Mouse (Mus musculus): ENCODE results near the gene Crcp.

Gene Crcp

DNA sequence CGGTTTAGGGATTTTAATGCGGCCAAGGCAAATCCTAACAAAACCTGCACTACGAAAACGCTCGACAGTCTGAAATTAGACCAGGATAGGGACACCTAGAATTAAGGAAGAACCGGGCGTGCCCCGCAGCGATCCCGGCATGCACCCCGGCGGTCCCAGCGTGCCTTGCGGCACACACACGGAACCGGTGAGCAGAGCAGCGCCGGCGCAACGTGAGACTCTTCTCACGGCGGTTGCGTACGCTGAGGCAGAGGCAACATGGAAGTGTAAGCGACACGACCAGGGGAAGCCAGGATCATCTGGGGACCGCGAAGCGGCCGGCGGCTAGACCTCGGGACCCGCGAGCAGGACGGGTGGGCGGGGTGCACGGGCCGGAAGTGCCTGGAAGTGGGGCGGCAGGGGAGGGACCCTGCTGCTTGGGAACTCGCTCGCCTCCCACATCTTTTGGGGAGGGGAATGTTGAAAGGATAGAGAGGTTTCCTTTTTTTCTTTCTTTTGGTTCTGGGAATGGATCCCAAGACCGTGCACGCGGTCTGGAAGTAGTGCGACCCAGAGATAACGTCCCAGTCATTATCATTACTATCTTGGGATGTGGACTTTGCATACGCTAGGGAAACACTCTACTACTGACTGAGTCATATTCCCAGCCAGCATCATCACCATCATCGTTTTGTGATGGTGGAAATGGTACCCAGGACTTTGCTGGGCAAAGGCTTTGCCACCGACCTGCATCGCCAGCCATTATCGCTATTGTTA lies at the start of gene Crcp, which contains the start of gene Asl:
Crcp (plus strand) TSS at position 149 of the 756 bp plus-strand sequence.
Asl (minus strand) TSS at position 106 of the 756 bp plus-strand sequence.
- DNase-seq = peak; percentile 87 to 90

DNA sequence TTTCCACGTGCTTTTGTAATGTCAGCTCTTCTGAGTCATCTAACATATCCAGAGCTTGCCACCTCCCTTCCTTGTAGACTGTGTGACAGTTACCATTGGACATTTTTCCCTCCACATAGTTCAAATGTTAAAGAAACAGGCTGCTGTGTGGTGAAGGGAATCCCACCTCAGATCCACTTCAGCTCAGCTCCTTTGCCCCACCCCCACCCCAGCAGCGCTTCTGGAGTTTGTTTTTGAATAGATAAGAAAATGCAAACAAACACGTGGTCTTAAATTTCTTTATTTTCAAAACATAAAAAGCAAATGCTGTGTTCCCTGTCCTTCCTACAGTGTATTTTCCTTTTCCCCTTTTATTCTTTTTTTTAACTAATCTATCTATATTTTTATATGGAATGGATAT lies 48.9 kb upstream of the Crcp start:
- DNase-seq = no peak

DNA sequence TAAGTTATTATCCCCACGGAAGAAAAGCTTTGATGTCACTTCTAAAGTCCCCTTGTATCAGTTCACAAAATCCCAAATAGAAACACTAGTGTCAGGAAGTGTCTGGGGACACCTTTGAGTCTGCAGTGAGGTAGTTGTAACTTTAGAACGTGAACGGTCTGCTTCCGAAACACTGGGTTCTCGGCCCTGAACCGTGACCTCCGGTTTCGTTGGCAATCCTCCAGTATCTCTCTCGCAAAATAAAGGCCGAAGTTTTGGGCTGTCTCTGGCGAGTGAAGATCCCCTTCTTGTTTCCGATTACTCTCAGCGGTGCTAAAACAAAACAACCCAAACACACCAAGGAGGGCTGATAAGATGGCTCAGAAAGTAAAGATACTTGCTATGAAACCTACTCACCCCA lies 39.7 kb upstream of the Crcp start:
- no peak for DNase-seq

DNA sequence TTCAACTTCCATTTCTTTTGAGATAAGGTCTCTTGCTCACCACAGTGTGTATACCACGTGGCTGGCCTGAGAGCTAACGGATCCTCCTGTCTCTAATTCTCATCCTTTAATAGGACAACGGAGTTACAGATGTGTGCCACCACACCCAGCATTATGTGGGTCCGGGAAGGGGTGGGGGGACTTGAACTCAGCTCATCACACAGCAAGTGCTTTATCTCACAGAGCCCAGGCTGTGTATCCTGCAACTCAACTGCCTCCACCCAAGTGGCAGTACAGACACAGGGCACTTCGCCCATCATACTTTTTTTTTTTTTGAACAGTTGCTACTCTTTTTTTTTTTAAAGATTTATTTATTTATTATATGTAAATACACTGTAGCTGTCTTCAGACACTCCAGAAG lies 37.2 kb upstream of the Crcp start:
- no peak for DNase-seq

DNA sequence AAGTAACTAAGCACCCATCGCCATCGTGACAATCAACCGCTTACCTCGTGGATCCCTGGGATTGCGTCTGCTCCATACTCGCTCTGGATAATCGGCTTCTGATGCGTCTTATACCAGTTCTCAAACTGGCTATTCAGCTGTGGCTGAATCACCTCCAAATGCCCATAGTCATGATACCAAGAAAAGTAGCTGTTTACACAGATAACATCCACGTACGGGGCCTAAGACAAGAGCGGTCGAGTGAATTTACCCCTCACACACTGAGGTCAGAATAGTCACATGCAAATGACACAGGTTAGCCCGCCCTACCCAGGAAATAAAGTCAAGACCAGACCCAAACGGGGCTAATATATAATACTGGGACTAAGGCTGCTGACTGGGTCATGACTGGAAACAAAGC lies 35.7 kb upstream of the Crcp start:
- no peak for DNase-seq

DNA sequence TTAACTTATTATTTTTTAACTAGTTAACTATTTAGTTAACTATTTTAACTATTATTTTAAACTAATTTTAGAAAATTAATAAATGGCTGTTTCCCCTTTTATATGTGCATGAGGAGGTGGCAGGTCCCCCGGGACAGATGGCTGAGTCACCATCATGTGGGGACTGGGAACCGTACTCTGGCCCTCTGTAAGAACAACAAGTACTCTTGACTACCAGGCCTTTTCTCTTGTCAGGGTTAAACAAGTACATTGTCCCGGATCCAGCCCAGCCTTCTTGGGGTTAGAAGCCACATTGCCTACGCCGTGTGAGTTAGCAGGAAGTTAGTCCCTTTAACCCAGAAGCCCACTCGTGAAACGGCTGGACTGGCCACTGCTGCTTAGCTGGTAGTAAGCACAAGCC lies 34.1 kb upstream of the Crcp start:
- DNase-seq = no peak

DNA sequence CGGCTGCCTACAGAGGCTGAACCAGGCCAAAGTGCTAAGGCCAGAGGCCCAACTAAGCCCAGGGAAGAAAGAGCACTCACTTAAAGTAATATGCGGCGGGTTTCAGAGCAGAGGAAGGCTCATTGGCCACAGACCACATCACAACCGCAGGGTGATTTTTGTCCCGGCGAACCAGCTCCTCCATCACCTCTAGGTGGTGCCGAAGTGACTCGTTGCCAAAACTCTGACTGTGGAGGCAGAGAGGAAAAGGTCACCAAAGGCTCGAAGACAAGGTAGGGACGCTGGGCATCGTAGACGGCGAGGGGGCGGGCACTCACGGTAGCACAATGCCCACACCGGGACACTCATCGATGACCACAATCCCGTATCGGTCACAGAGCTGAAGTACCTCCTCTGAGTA lies 31.4 kb upstream of the Crcp start:
- no peak for DNase-seq

DNA sequence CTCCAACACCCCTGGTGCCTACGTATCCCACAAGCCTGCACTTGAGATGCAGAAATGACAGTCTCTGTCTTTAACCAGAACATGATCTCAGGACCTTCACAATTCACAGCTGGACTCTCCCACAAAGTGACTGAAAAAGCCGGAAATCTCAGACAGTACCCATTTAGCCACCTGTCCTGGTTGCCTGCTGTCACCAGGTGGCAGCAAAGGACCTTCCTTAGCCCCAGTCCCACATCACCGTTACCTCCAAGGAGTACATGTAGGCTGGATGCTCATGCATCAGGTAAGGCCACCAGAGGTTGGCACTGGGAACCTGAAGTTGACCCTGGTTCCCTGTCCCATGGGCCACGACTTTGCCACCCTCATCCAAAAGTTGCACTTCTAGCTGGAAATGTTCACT lies 30.0 kb upstream of the Crcp start:
- DNase-seq = peak; percentile 50 to 72

DNA sequence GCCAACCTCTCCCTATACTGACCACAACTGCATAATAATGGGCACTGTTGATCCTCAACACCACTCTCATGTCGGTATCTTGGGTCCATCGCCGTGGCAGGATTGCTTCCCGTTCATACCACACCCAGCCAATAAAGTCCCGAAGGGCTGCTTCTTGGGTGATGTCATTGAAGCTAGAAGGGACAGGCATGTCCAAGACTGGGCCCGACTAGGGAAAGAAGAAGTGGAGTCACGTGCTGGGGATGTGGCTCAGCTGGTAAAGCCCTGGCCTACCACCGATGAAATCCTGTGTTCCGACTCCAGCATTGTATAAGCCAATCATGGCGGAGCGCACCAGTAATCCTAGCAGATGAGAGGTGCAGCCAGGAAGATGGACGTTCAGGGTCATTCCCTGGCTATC lies 28.4 kb upstream of the Crcp start:
- peak; percentile 60 to 61 for DNase-seq

DNA sequence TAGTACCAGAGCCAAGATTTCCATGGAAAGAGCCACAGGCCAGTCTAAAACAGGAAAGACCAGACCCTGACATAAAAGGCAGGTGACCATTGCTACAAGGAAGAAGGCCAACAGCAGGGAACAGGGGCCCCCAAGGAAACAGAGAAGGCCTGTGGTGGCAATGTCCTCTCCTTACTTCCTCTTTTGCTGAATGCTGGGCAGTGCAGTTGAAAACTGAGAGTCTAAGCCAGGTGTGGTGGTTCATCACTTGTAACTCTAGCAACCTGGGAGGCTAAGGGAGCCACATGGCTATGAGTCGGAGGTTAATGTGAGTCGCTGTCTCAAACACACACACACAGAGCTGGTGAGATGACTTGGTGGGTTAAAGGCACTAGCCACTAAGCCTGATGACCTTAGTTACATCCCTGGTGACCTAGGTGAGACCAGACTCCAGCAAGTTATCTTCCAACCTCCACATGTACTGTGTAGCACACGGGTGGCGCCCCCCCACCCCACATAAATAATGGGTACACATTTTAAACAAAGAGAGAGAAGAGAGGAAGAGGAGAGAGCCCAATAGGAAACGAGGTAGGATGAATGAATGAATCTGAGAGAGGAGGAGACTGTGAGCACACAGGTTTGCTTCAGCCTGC lies 27.6 kb upstream of the Crcp start:
- peak in 1 of 2 experiments; percentile 30 for DNase-seq

DNA sequence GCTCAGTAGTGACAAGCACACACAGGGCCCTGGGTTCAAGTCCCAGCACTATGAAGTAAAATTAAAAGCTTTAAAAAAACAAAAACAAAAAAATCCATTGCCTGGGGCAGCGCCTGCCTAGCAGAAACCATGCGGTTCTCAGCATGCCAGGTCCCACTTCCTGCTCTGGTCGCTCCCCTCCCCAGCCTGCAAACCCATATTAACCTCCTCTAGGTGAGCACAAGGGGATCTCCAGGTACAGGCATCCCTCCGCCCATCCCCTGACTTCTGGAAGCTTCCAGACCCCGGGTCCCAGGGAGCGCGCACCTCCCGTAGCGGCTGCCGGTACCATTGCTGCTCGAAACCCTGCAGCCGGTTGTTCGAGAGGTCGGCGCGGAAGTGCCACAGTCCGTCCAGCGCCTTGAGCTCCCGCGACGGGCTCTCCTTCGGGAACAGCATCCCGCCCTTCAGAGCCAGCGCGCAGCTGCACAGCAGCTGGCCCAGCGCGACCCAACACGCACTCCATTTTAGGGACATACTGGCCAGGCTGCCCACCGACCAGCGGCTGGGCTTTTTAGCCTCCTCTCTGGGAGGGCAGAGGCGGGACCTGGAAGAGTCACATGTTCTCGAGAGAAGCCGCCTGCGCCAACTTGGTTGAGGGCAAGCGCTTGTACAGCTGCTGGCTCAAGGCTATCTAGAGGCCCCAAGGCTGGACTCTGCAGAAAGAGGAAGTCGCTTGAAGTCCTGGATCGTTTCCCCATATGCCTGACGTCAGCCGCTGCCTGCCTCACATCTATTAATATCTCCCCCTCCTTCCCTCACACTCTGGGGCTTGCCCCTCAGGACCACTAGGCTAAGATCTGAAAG lies 26.6 kb upstream of the Crcp start, which contains the start of gene Gusb:
Gusb (minus strand) TSS at position 749 of the 846 bp plus-strand sequence.
- peak; percentile 90 to 95 for DNase-seq

DNA sequence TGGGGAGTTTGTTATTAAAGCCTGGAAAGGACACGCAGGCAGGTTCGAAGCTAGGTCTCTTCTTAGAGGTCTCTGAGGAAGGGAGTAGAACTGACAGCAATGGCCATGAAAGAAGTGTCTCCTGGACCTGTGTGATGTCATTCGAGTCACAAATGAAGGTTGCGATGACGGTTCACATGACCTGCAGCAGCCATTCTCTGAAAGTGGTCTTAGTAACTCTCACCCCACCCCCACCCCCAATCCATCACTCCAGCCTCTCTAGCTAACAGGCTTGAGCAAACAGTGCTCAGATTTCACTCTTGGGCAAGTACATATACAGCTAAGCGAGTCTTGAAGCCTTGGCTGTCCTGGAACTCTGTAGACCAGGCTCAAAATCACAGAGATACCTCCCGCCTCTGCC lies 25.9 kb upstream of the Crcp start:
- DNase-seq = no peak

DNA sequence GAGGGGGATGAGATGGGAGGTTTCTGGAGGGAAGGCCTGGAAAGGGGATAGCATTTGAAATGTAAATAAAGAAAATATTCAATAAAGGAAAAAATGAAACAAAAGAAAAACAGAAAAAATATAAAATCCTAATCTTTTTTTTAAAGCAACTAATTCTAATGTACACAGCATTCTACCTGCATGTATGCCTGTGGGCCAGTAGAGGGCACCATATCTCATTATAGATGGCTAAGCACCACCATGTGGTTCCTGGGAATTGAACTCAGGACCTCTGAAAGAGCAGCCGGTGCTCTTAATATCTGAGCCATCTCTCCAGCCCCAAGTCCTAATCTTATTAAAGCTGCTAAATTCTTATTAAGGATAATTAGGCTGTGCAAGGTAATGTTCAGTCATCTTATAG lies 21.7 kb upstream of the Crcp start:
- no peak for DNase-seq

DNA sequence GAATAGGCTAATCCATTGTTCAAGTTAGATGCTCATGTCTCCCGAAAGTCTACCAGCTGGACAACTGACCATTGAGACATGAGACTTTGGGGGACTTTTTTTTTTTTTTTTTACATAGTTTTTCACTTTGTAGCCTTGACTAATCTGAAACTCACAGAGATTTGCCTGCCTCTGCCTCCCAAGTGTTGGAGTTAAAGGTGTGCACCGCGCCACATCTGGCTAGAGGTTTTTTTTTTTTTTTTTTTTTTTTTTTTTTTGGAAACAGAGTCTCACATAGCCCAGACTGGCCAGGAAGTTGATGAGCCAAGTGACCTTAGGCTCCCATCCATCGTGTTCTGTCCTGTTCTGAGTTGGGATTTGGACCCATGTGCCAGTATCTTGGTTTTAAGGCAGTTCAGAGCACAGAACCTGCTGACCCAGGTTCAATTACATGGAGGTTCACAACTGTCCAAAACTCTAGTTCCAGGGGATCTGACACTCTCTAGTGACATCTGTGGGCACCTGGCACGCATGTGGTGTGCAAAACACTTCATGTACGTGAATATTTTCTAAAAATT lies 21.0 kb upstream of the Crcp start:
- DNase-seq = no peak

DNA sequence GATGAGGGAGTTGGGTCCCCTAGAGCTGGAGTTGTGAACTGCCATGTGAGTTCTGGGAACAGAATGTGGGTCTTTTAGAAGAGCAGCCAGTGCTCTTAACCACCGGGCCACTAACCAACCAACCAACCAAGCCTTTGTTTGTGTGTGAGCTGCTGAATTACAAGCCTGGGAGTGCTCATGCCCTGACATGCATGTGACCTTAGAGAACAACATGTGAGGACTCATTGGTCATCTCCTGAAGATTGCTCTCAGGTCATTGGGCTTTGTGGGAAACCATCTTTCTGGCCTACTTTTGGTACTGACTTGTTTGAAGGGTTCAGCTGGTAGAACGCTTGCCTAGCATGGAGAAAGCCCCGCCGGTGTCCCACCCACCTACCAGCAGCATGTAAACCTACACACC lies 19.3 kb upstream of the Crcp start:
- DNase-seq = no peak

DNA sequence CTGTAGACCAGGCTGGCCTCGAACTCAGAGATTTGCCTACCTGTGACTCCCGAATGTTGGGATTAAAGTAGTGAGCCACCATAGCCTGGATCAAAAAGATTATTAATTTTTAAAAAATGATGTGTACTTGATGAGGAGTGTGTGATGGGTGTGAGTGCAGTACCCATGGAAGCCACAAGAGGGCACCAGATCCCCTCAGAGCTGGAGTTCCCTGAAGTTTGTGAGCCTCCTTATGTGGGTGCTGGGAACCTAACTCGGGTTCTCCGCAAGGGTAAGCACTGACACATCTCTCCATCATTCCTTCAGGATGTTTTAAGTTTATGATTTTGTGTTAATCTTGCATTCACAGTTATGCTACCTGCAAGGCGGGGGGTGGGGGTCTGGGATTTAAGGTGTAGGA lies 18.1 kb upstream of the Crcp start:
- DNase-seq = no peak

DNA sequence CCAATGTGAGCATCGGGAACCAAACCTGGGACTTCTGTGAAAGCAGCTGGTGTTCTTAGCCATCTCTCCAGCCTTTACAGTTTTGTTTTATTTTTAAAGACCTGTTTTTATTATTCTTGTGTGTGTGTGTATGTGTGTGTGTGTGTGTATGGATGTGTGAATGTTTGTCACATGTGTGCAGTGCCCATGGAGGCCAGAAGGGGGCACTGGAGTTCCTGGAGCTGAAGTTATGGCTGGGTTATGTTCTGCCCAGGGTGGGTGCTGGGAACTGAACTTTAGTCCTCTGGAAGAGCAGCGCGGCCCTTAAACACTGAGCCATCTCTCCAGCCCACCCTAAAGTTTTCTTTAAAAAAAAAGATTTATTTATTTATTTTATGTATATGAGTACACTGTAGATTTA lies 14.0 kb upstream of the Crcp start:
- DNase-seq = no peak

DNA sequence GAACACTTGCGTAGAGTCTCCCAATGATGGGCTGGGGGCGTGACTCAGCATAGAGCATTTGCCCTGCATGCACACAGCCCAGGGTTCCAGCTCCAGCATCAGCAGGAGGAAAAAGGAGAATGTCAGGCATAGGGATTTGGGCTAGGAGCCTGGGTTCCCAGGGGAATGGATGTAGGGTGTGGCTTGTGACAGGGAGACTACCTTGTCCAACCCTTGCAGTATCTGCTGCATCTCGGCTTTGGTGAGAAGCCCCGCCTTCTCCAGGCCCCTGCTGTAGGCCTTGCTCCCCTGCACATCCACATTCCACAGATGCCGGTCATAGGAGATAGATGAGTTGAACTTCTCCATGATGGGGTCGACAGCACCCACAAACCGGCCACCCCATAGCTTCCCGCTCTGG lies 9.6 kb upstream of the Crcp start:
- DNase-seq = no peak

DNA sequence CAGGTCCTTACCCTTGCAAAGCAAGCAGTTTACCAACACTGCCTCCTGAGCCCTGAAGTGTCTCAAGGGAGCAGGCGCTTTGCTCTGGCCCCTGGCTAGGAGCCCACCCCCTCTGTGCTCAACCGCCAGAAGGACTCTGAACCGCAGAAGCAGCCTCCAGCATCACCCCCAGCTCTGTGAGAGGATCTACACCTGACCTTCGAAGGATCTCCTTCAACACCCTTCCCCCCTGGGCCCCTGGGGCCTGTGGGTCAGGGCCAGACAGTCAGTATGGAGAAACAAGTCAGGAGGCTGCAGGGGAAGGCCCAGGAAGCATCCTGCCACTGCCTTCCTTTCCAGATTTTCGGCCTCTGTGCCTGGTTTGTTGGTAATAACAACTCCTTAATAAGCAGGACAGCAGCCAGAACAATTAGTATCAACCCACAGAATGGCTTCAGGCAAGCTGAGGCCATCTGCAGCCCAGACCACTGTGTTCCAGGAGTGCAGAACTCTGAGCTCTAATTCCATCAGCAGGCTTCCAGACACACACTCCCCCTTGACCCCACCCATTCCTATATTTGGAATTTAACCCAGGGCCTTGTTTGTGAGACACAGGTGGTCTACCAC lies 7.6 kb upstream of the Crcp start:
- no peak for DNase-seq

DNA sequence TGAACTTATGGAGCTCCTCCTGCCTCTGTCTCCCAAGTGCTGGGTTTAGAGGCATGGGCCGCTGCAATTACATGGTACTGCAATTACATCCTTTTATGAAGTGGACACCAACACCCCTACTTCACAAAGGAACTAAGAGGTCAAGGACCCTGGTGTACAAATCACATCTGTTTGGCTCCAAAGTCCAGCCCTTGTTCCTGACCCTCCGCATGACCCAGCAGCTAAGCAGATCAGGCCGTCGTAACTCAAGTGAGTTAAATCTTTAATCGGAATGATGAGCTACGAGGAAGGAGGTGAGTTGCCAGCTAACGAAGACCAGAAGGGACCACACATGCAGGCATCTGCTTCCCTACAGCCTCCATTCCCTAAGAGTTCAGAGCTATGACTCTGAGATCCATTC lies 6.7 kb upstream of the Crcp start:
- DNase-seq = no peak

DNA sequence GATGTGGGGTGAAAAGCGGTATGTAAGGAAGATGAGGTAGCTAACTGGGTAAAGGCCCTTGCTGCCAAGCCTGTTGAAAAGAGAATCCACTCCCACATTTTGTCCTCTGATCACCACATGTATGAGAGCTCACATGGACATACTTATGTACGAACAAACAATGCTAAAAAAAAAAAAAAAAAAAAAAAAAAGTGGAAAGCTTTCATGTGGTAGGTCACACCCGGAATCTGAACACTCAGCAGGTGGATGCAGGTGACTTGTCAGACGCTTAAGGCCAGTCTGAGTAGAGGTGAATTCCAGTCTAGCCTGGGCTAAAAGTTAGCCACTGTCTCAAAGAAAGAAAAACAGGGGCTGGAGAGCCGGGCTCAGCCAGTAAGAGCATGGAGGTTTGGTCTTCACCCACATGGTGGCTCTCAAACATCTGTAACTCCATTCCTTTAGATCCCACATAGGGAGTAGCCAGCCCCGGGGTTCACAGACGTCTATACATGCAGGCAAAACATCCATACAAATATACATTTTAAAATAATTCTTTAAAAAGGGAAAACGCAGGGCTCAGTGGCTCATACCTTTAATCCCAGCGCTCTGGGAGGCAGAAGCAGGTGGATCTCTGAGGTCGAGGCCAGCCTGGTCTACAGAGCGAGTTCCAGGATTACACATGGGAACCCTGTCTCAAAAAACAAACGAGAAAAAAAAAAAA lies 5.9 kb upstream of the Crcp start:
- DNase-seq = no peak
